11 mouse cellular contexts compared by ENCODE assay signal in genomic region chr14:119379303-119379702, GRCm38 (mm10).
"Had no signal": no experiment of that assay in that cellular context is flagged by ENCODE, and none has a peak within 500 bp of the region (broad histone marks: within the 10 kb centered on the region; RNA-seq: fewer than 3 reads in every experiment).

No protein-coding gene starts in this region.

- ATAC-seq: lung, postnatal 0 days had no signal

- H3K4me2 ChIP-seq: liver, embryonic 13.5 days; midbrain, embryonic 11.5 days had no signal

- H3K36me3 ChIP-seq: liver, embryonic 13.5 days had no signal

- H3K27me3 ChIP-seq: liver, embryonic 13.5 days had no signal

- H3K27ac ChIP-seq: left cerebral cortex, adult 2 months; liver, embryonic 13.5 days had no signal

- H3K4me1 ChIP-seq: liver, embryonic 13.5 days had no signal

- DNase-seq: kidney, adult 2 months; kidney, postnatal 14 days; layer of hippocampus, postnatal 36 days; liver, embryonic 13.5 days; lung, postnatal 4 days; midbrain, embryonic 14.5 days; thymus, adult 18-20 months; thymus, postnatal 36 days had no signal

- H3K9ac ChIP-seq: liver, embryonic 13.5 days had no signal

- H3K4me3 ChIP-seq: left cerebral cortex, adult 2 months; liver, embryonic 13.5 days had no signal
